Mouse (Mus musculus) stomach, adult 2 months (tissue): Measurements from ENCODE around the gene Ms4a4a. TPM values are rescaled to one million over a fixed set of nuclear protein-coding genes. Genes with fewer than 3 reads are reported as not detected.

Experiments used
- polyA plus RNA-seq: library from polyadenylated mRNA; depleted of rRNA; stranded (reverse); fragments of >200 nt; gene quantifications from 2 replicates; pipeline ENCODE4 v1.2.3, GENCODE M21; 2012; rRNA removed

The Ms4a4a gene
- polyA plus RNA-seq, result 0.15 TPM in 1 of 2 replicates, not detected in the other

DNA sequence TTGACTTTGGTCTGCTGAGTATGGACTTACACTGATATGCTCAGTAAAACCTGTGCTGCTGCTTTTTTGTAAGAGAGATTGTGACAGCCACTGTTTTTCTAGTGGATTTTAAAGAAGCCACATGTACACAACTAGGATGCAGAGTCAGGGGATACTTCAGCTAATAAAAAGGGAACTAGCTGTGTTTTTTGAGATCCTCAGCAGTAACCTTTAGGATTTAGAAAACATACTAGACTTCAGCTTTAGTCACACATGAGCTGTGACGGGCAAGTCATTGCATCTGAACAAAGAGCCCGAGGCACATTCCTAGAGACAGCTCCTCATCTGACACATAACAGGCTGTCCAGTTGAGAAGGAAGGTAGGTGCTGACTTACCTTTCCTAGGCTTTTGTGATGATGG, at the start of gene Ms4a4a:
Ms4a4a (plus strand) TSS at position 251 of the 400 bp plus-strand sequence.

DNA sequence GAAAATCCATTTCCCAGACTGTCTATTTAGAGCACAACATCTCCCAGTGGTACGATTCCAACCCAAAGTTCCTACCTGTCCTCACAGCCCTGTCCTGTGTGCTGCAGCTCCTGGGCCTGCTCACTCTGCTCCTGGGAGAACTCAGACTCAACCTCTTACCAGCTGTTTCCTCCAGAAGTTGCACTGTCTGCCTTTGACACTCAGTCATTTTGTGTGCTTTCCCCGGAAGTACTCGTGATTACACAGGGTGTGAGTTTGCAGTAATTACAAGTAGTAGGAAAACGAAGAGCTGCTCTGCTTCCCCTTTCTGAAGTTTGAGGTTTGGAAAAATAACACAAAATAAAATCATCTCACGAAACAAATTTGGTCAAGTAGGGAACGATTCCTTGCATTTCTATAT, 39.4 kb upstream of the Ms4a4a start, which contains the start of gene Ms4a7:
Ms4a7 (minus strand) TSS at position 215 of the 400 bp plus-strand sequence.

DNA sequence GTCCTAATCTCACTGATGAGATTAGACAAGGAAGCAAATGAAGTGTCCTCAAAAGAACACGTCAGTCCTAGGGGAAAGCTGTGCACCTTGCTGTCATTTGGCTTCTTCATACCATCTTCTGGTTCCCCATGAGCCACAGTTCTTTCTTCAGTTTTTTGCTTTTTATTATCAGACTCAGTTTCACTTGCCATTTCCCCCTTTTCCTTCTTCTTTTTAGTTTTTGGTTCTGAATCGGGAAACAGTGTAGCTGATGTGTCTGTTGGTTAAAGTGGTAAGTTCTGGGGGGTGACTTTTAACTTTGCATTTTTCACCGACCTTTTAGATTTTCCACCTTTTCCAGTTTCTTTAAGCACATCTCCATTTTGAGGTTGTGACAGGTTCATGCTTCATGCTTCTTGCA, 29.2 kb downstream of the Ms4a4a start, which contains the start of gene Ms4a4c:
Ms4a4c (plus strand) TSS at position 244 of the 400 bp plus-strand sequence.

Other genes starting within 250 kb of the Ms4a4a start
- gene 1700017D01Rik, start 244.6 kb upstream of the Ms4a4a start, polyA plus RNA-seq, result not detected in 2 replicates
- not detected in 2 replicates for gene 1700025F22Rik, start 210.2 kb upstream of the Ms4a4a start, polyA plus RNA-seq
- gene Ms4a13, start 178.8 kb upstream of the Ms4a4a start, polyA plus RNA-seq, result not detected in 2 replicates
- gene Ms4a12, start 143.1 kb upstream of the Ms4a4a start, polyA plus RNA-seq, result 0.12 TPM in 1 of 2 replicates, not detected in the other
- gene Ms4a1, start 109.3 kb upstream of the Ms4a4a start, polyA plus RNA-seq, result not detected in 2 replicates
- not detected in 2 replicates for gene Ms4a5, start 91.7 kb upstream of the Ms4a4a start, polyA plus RNA-seq
- gene Ms4a14, start 61.1 kb upstream of the Ms4a4a start, polyA plus RNA-seq, result 0.01 and 0.10 TPM in 2 replicates
- gene Ms4a7, start 39.4 kb upstream of the Ms4a4a start, polyA plus RNA-seq, result 0.42 TPM in 2 replicates
- gene Ms4a4c, start 29.2 kb downstream of the Ms4a4a start, polyA plus RNA-seq, result 0.12 TPM in 1 of 2 replicates, not detected in the other
- gene Ms4a4b, start 68.0 kb downstream of the Ms4a4a start, polyA plus RNA-seq, result 0.02 and 0.06 TPM in 2 replicates
- gene Ms4a6c, start 93.8 kb downstream of the Ms4a4a start, polyA plus RNA-seq, result 0.50 and 0.77 TPM in 2 replicates
- 0.10 TPM in 1 of 2 replicates, not detected in the other for gene Gm8369, start 110.4 kb downstream of the Ms4a4a start, polyA plus RNA-seq
- gene Ms4a6b, start 141.0 kb downstream of the Ms4a4a start, polyA plus RNA-seq, result 0.23 and 0.65 TPM in 2 replicates
- 7.7 and 10.7 TPM in 2 replicates for gene Ms4a4d, start 161.3 kb downstream of the Ms4a4a start, polyA plus RNA-seq
- gene Ms4a6d, start 229.3 kb downstream of the Ms4a4a start, polyA plus RNA-seq, result 0.17 and 0.59 TPM in 2 replicates
- 0.06 TPM in 1 of 2 replicates, not detected in the other for gene Ms4a2, start 248.2 kb downstream of the Ms4a4a start, polyA plus RNA-seq